Mouse (Mus musculus) heart, embryonic 16.5 days (tissue): ENCODE results near the gene Cdkl3. TPM values are rescaled to one million over a fixed set of nuclear protein-coding genes. Genes with fewer than 3 reads are reported as not detected.
A peak's percentile ranks its signal among the peaks of the same experiment; 100 is the strongest.

Source experiments
- ATAC-seq: fragments of 200-750 bp; cut with Nextera tagmentation; replicated peaks from 2 replicates; pipeline ENCODE4 v1.8.0; 2017; ENCODE audit warnings: moderate number of reproducible peaks; ENCODE audit not compliant: insufficient read depth, low FRiP score; ENCODE audit errors: extremely low read depth
- H3K27ac ChIP-seq: fragments of 300-500 bp; sonication (generic); 2 replicates; pipeline ENCODE4 v1.5.1; 2014; ENCODE audit warnings: mild to moderate bottlenecking, low read length, control low read depth, moderate library complexity
- H3K27me3 ChIP-seq: fragments of 300-500 bp; sonication (generic); 2 replicates; pipeline ENCODE4 v1.6.1; 2014; ENCODE audit warnings: low read length, mixed read lengths; ENCODE audit not compliant: control insufficient read depth, insufficient read depth
- H3K36me3 ChIP-seq: fragments of 300-500 bp; sonication (generic); 2 replicates; pipeline ENCODE4 v1.6.1; 2014; ENCODE audit not compliant: control insufficient read depth, insufficient read depth
- H3K4me1 ChIP-seq: fragments of 300-500 bp; sonication (generic); 2 replicates; pipeline ENCODE4 v1.6.1; 2014; ENCODE audit warnings: low read length, mixed read lengths; ENCODE audit not compliant: control insufficient read depth, insufficient read depth
- H3K4me2 ChIP-seq: fragments of 300-500 bp; sonication (generic); 2 replicates; pipeline ENCODE4 v1.6.1; 2014; ENCODE audit warnings: low read depth, mild to moderate bottlenecking, control low read depth, low read length
- H3K4me3 ChIP-seq: fragments of 300-500 bp; sonication (generic); 2 replicates; pipeline ENCODE4 v1.5.1; 2014; ENCODE audit warnings: mild to moderate bottlenecking, control low read depth, low read length
- H3K9ac ChIP-seq: fragments of 300-500 bp; sonication (generic); 2 replicates; pipeline ENCODE4 v1.6.1; 2014; ENCODE audit warnings: low read length, control low read depth
- H3K9me3 ChIP-seq: fragments of 300-500 bp; sonication (generic); replicated peaks from 2 replicates; pipeline ENCODE4 v1.6.1; 2016; ENCODE audit warnings: low read length; ENCODE audit not compliant: control insufficient read depth
- whole genome bisulfite sequencing: fragments of 180-500 bp; shearing (Covaris S2); extraction: QIAGEN DNeasy Blood & Tissue Kit; methylation state at CpG from one replicate; pipeline ENCODE4 v1.1.7; 2014; 5-methylcytosine and 5-hydroxymethylcytosine counted together
- polyA plus RNA-seq: library from polyadenylated mRNA; unstranded; fragments of >200 nt; fragmentation: Nextera tagmentation; extraction: Ambion mirVana; gene quantifications from 2 replicates; pipeline ENCODE4 v1.2.1, GENCODE M21; 2015

Cdkl3 gene
- polyA plus RNA-seq, result 10.8 and 12.7 TPM in 2 replicates

DNA sequence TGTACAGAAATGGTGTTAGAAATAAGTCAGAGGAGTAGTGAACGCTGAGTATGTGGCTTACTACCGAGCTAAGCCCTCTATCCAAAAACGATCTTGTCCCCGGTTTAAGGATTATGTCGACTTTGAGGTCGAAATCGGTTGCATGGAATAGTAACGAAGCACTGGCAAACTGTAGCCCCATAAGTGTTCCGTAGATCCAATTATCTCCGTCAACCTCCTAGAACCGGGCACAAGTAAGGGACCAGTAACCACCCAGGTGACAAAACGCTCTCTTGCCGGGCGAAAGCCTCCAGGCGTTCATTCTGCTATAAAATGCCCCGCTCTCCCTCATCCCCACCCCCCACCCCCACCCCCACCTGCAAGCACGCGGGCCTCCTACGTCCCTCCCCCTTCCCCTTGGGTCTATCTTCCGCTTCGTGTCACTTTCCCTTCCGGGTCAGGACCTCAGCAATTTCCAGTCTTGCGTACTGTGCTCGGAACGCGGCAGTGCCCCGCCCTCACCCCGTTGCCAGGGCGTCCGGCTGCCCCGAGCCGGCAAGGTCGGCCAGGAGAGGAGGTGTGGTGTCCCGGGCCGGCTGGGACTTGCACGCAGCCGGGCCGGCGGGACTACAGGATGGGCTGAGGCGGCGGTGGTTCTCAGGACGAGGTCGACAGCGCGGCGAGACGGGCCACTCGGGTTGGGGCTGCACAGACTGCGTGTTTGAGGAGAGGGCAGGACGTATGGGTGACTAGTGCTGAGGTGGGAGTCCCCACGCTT lies at the start of gene Cdkl3:
Gene Cdkl3 (plus strand): TSS at position 450 of the 757 bp plus-strand sequence.
- Histone ChIP-seq H3K4me1 (peaks cover 20% of the 10 kb centered on the region), H3K4me3 (peak within 1 kb of the TSS; percentile 84), H3K9me3 (no peaks in the 10 kb centered on the region), H3K27me3 (no peaks in the 10 kb centered on the region), H3K27ac (peak within 1 kb of the TSS; percentile 97), H3K4me2 (peak within 1 kb of the TSS; percentile 82), H3K36me3 (no peaks in the 10 kb centered on the region), H3K9ac (peak within 1 kb of the TSS; percentile 90)
- WGBS, result under 1% methylated on average over 51 of the region's 51 CpGs
- peak; percentile 90 for ATAC-seq

DNA sequence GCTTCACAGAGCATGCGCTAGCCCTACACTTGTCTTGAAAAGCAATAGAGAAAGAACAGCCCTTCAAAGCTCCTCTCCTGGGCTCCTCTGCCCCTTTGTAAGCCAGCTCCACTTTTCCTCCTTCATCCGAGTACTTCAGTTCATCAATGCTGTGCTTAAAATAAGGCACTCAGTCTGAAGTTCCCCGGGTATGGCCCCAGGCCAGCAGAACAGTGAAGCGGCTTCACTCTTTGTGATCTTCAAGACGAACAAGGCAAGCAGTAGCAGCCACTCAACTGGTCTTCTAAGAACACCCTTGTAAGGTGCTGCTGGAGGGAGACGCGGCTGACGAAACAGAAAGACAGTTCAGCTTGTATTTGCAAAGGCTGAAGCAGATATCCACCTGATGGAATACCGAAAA lies 47.9 kb upstream of the Cdkl3 start:
- Histone ChIP-seq H3K9ac (no peak overlapping the region), H3K9me3 (0 out of 2 replicates have a peak, but pooled peaks cover 2% of the 10 kb centered on the region), H3K4me3 (no peak overlapping the region), H3K27me3 (no peaks in the 10 kb centered on the region; the same call in 1 of the 2 replicates), H3K27ac (no peak overlapping the region), H3K4me1 (no peaks in the 10 kb centered on the region), H3K36me3 (no peaks in the 10 kb centered on the region), H3K4me2 (no peak overlapping the region)
- no peak for ATAC-seq
- 67% methylated on average over 9 of the region's 9 CpGs for WGBS

DNA sequence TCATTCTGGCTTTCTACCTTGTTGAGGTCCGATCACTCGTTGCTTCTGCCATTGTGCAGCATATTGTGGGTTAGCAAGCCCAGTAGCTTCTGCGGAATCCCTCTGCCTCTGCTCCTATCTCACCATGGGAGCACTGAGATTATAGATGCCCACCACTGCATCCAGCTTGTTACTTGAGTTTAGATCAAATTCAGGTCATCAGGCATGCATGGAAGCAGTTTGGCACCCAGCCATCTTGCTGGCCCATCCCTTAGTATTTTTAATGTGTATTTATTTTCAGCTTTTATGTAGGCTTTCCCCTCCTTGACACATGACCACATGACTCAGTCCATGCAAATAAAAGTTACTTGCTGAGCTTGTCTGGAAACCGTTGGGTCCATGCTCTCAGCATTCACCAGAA lies 46.3 kb upstream of the Cdkl3 start:
- no peak overlapping the region for H3K27ac ChIP-seq
- H3K9me3 ChIP-seq, result 0 out of 2 replicates have a peak, but pooled peaks cover 2% of the 10 kb centered on the region
- H3K36me3 ChIP-seq, result no peaks in the 10 kb centered on the region
- no peak overlapping the region for H3K4me3 ChIP-seq
- no peak for ATAC-seq
- no peak overlapping the region for H3K4me2 ChIP-seq
- H3K9ac ChIP-seq, result no peak overlapping the region
- WGBS, result 76% methylated on average over 4 of the region's 4 CpGs
- no peaks in the 10 kb centered on the region for H3K4me1 ChIP-seq
- H3K27me3 ChIP-seq, result no peaks in the 10 kb centered on the region; the same call in 1 of the 2 replicates

DNA sequence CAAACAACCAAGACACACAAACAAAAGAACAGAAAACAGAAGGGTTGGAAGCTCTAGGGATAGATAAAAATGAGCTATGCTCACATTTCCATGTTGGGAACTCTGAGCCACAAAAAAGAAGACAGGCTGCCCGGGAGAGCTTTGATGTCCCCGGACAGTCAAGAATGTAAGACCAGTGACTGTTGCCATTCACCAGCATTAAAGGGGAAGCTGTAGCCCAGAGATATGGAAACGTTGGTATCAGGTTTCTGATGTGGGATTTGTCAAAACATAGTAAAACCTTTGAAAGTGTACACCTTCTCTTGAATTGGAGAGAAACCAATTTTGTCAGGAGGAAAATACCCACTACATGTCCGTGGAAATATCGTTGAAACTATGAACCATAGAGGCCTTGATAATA lies 44.5 kb upstream of the Cdkl3 start:
- 0 out of 2 replicates have a peak, but pooled peaks cover 2% of the 10 kb centered on the region for H3K9me3 ChIP-seq
- WGBS, result 72% methylated on average over 5 of the region's 5 CpGs
- ATAC-seq, result no peak
- H3K4me2 ChIP-seq, result no peak overlapping the region
- H3K27me3 ChIP-seq, result no peaks in the 10 kb centered on the region; the same call in 1 of the 2 replicates
- H3K36me3 ChIP-seq, result no peaks in the 10 kb centered on the region
- H3K27ac ChIP-seq, result no peak overlapping the region
- H3K4me1 ChIP-seq, result no peaks in the 10 kb centered on the region
- H3K4me3 ChIP-seq, result no peak overlapping the region
- no peak overlapping the region for H3K9ac ChIP-seq

DNA sequence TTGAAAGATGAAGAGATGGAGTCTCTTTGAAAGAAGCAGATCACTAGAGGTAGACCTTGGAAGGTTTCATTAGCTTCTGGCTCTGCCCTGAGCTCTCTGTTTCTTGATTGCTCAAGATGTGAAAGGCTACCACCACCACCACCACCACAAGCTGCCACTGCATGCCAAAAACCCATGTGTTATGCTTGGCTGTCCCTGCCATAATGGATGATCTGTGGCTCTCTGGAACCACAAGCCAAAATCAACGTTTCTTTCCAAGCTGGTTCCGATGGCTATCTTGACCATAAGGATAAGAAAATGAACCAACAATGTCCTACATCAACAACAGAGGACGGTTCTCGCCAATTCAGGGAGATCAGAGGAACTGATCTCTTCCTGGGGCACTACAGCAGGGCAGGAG lies 44.0 kb upstream of the Cdkl3 start:
- Histone ChIP-seq H3K36me3 (no peaks in the 10 kb centered on the region), H3K9ac (no peak overlapping the region), H3K4me2 (no peak overlapping the region), H3K4me1 (no peaks in the 10 kb centered on the region), H3K9me3 (0 out of 2 replicates have a peak, but pooled peaks cover 2% of the 10 kb centered on the region), H3K27me3 (no peaks in the 10 kb centered on the region), H3K4me3 (no peak overlapping the region), H3K27ac (no peak overlapping the region)
- ATAC-seq, result no peak
- WGBS, result 77% methylated on average over 4 of the region's 4 CpGs

DNA sequence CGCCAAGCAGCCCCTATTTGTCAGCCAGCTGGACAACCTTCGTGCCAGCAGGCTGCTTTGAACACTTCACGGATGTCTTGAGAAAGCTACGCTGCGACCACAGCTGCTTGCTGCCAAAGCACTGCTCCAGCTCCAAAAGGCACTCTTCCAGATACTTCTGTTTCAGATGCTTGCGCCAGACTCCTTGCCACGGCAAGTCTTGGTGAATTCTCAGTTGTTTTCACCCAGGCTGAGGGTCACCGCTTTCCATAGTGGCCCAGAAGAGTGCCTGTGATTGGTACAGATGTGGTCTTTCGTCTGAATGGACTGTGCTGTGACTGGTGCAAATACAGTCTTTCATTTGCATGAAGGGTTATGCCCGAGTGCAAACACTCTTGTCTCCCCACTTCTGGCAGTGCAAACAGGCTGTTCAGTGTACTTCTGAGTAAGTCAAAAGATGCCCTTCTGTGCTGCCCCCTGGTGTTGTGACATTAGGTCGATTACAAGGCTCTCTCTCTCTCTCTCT lies 43.0 kb upstream of the Cdkl3 start:
- 54% methylated on average over 11 of the region's 11 CpGs for WGBS
- Histone ChIP-seq H3K27me3 (no peaks in the 10 kb centered on the region), H3K36me3 (no peaks in the 10 kb centered on the region), H3K27ac (peak overlapping the region; percentile 27; the same call in 1 of the 2 replicates), H3K4me1 (no peaks in the 10 kb centered on the region), H3K4me3 (no peak overlapping the region), H3K4me2 (no peak overlapping the region), H3K9me3 (0 out of 2 replicates have a peak, but pooled peaks cover 2% of the 10 kb centered on the region), H3K9ac (no peak overlapping the region)
- ATAC-seq, result no peak

DNA sequence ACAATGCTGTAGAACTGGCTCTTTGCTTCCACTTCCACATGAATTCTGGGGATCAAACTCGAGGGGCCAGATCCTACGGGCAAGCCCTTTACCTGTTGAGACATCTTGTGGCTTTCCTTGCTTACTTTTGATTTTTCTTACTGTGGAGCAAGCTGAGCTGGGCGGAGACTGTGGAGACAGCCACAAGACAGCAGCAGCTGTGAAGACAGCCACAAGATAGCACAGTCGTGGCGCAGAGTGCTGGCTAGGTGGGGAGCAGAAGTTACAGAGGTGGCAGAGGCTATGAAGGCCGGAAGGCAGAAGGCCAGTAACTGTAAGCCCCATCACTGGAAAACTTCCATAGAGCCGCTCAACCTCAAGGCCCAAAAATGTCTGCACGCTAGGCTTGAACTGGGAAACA lies 42.3 kb upstream of the Cdkl3 start:
- no peaks in the 10 kb centered on the region for H3K27me3 ChIP-seq
- peak; percentile 52 for ATAC-seq
- 85% methylated on average over 8 of the region's 8 CpGs for WGBS
- no peak overlapping the region for H3K4me2 ChIP-seq
- no peak overlapping the region for H3K9ac ChIP-seq
- H3K9me3 ChIP-seq, result 0 out of 2 replicates have a peak, but pooled peaks cover 2% of the 10 kb centered on the region
- no peaks in the 10 kb centered on the region for H3K36me3 ChIP-seq
- H3K27ac ChIP-seq, result no peak overlapping the region; the same call in 1 of the 2 replicates
- no peak overlapping the region for H3K4me3 ChIP-seq
- H3K4me1 ChIP-seq, result no peaks in the 10 kb centered on the region

DNA sequence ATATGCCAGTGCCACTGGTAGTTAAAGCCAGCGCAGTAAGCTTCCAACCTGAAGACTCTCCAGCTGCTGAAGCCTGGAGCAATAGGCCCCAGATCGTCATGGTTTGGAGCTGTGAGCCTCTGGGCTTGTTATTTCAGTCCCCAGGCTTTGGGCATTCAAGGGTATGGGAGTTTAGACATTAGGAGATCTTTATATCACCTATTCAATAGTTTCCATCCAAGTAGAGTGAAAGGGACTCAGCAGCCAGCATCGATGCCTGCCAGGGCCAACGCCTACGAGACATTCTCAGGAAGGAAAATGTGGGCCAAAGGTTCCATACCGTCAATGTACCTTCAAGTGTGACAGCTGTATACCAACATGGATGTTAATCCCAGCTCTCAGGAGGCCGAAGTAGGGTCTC lies 41.7 kb upstream of the Cdkl3 start:
- whole genome bisulfite sequencing, result 85% methylated on average over 7 of the region's 7 CpGs

DNA sequence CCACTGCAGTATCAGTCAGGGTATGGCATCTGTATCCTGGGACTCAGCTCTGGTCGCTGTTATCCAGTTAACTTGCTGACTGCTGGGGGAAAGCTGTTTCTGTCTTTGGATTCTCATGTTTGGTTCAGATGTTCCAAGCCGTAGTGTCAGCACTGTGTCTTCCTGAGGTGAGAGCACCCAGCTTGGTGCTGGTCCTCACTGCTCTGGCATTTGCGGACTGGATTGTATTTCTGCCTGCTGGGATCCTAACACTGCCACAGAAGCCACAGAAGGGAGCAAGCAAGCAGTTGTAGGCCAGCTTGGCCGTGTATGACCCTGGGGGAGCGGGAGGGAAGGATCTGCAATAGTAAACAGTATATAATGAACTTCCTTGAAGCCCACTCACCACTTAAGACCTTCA lies 37.4 kb upstream of the Cdkl3 start:
- no peak overlapping the region for H3K4me3 ChIP-seq
- 69% methylated on average over 5 of the region's 5 CpGs for WGBS
- no peaks in the 10 kb centered on the region for H3K27me3 ChIP-seq
- H3K4me2 ChIP-seq, result no peak overlapping the region
- H3K36me3 ChIP-seq, result peaks cover 15% of the 10 kb centered on the region
- peaks cover 5% of the 10 kb centered on the region; the same call in 1 of the 2 replicates for H3K4me1 ChIP-seq
- H3K27ac ChIP-seq, result no peak overlapping the region
- no peaks in the 10 kb centered on the region for H3K9me3 ChIP-seq
- H3K9ac ChIP-seq, result no peak overlapping the region
- no peak for ATAC-seq

More for the DNA sequence above, 41.7 kb upstream of the Cdkl3 start:
- Histone ChIP-seq H3K4me1 (no peaks in the 10 kb centered on the region), H3K36me3 (no peaks in the 10 kb centered on the region), H3K27ac (no peak overlapping the region; the same call in 1 of the 2 replicates), H3K9ac (no peak overlapping the region), H3K27me3 (no peaks in the 10 kb centered on the region), H3K4me2 (no peak overlapping the region), H3K4me3 (no peak overlapping the region), H3K9me3 (0 out of 2 replicates have a peak, but pooled peaks cover 2% of the 10 kb centered on the region)
- ATAC-seq, result no peak
